Mouse (Mus musculus) NIH3T3 (cell line): ENCODE measurements around the gene Jak3.
"Not testable (repeated sequence)": the region's sequence is repeated elsewhere in the genome, so short reads cannot be mapped to it uniquely, and the experiment has no call there.

Experiments
- DNase-seq: peaks from one replicate; pipeline ENCODE4 v3.0.0-alpha.2; 2012; ENCODE audit warnings: low read depth

Jak3 gene

DNA sequence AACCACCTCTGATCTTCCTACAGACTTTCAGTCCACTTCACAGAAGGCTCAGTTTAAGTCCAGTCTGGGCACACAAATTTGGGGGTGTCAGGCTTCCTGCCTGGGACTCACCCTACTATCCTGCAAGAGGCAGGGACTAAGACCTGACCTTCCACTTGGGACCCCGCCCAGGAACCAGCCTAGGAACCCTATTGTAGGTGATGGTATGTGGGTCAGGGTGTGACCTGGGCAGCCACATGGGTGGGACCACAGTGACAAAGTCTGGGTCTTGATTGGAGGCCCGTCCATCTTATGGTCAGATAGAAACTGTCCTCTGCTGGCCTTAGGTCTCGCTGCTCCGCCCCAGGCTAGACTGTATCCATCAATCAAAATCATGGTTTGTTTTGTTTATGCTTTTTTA lies 48.3 kb downstream of the Jak3 start:
- DNase-seq = no peak

DNA sequence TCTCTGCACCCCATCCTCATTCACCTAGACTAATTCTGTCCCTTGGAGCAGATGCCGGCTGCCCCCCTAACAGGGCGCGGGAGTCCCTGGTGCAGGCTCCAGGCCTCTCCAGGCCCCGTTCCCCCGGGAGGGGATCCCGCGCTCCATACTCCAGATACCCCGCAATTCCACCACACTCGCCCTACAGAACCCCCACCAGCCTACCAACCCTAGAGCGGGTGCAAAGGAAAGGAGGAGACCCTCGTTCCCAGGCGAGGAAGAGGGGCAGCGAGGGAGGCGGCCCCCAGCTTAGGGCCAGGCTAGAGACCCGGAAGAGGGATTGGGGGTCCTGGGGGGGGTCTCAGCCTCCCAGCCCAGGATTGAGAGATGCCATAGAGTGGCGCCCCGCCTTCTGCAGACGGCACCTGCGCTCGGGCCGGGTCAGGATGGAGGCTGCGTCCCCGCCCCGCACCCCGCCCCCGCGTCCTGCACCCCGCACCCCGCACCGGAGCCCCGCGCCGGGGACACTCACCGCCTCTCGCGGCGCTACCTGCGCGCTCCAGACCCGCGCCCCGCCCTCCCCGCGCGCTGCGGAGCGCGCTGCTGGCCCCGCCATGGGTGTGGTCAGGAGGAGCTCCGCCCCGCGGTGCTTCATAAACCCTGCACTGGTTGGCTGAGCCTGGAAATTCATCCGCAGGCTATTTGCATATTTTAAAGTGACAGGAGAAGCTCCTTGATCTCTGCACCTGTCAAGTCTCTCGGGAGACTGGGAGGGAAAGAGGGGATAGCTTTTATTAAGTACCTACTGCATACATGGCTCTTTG lies 49.2 kb downstream of the Jak3 start, which contains the start of gene Fcho1:
TSS of gene Fcho1 (minus strand) at position 595 of the 803 bp plus-strand sequence.
- DNase-seq = no peak

DNA sequence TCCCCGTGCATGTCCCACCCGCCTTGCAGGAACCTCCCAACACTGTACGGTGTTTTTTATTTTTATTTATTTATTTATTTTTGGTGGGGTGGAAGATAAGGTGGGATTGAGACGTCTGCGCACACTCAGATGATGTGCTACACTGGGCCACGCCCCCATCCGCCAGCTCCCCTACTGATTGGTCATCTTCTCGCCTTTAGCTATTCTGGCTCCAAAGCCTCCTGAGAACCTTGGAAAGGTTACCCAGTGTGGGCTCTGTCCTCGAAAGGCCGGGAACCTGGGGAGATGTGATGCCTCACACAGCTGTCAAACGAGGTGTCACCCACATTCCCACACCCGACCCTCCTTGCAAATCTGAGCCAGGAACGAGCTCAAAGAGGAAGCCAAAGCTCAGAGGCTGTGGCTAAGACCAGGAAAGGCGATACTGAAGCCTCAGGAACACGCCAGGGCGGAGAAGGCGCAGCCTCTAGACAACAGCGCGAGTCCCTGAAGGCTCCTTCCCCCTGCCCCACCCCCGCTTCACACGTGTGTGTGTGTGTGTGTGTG lies 52.2 kb downstream of the Jak3 start:
- DNase-seq = no peak

DNA sequence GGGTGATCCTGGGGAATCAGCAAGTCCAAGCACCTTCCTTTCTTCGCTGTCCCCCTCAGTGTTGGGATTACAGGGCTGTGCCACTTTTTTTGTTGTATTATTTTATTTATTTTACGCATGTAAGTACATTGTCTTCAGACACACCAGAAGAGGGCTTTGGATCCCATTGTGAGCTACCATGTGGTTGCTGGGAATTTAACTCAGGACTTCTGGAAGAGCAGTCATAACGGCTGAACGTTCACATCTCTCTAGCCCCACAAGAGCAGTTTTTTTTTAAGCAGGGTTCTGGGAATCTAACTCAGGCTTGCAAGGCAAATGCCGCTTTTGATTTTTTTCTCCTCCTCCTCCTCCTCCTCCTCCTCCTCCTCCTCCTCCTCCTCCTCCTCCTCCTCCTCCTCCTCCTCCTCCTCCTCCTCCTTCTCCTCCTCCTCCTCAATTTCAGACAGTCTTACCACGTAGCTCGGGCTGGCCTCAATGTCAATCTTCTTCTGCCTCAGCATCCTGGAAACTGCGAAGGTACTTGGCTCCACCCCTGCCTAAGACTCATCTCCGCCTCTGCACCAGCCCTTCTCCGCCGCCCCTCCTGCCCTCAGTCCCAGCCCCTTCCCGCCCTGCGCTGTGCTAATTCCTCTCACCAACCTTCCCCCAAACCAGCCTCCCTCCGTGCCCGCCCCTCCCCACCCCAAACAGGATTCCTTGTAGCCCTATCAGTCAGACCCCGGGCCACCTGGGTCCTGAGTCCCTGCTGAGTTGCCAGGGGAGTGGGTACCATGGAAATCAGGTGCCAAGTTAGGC lies 52.9 kb downstream of the Jak3 start:
- DNase-seq = no peak

DNA sequence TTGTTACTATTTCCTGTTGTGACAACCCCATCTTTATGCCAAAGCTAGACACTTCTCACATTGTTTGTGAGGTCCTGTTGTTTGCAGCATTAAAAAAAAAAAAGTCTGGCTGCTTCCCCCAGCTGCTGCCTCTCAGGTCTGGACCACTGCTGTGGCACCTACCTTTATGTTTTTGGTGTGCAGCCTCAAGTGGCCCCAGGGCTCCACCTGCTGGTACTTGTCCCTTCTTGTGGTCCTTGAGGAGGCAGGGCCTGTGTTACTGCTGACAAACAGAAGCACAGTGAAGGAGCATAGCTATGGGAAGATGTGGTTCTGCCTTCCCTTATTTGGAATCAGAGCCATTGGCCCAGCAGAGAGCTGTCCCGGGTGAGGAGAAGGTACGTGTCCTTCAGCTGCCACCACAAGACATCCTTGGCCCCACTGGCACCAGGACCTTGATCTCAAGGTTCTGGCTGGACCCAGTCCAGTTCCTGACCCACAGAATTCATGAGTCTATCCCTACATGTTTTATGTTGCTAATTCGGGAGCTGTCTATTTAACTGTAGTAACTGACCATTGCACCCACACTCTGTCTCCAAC lies 55.6 kb downstream of the Jak3 start:
- peak; percentile 49 for DNase-seq

DNA sequence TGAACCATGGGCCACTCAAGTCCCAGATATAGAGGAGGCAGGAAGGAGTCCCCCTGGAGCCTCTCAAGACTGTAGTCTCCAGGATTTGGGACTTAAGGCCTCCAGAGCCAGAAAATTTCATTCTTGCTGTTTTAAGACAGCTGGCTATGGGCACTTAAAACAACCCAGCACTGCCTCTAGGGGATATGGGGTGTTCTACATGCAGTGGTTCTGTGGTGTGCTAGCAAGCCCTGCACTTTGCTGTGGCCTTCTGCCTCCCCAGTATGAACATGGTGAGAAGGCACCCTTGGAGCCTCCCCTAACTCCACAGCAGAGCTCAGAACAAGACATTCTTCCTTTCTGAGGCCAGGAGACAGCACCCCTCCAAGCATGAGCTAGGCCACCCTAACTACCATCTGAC lies 62.2 kb downstream of the Jak3 start:
- DNase-seq = not testable (repeated sequence)
